Mouse (Mus musculus): ENCODE measurements at regions not wholly inside any gene's neighbourhood (a gene's known extent, or its start where the extent isn't known, plus 50 kb on each side); places are given as distances from the start of the nearest gene placed in this dataset.

DNA sequence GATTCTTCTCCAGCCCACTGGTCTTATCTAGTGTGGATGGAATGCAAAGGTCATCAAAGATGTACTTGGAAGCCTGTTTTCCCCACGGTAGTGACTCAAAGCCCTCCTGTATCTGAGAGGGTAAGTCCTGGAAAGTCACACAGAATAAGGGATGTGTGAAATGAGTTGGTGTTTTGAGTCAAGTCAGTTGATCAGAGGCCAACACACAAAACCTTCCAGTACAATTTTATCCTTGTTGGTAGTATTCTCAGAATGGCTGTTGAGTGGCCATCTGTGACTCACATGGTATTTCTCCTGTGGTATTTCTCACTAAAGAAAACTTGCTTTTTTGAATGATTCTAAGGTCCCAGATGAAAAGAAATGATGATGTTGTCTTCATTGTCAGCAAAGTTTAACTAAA, 384.8 kb upstream of the Jag1 start:
- TF ChIP-seq POLR2A (IDR thresholded peaks at IDR 0.05; ENCODE audit: control insufficient read depth, low read depth, low read length) (no peak), CTCF (IDR thresholded peaks at IDR 0.05; ENCODE audit: control insufficient read depth, insufficient read depth, insufficient replicate concordance, low read depth, low read length) (no peak)
